ENCODE assay signal across 15 mouse cellular contexts in the genomic region with DNA sequence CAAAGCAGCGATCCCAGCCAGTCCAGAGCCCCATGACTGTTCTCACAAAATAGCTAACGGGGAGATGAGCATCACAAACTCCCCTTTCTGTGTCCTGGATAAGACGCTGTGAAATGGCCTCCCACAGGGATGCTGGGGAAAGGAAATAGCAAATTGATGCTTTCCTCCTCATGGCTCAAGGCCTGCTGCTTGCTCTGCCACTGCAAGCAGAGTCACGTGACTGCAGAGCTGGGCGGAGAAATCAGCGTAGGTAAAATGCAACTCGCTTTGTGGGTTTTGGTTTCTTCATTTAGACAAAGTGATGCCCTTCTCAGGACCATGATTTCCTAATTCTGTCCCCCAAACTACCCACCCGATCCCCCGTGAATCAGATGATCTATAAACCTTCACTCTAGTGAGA.
DNase-seq lines count a peak whose midpoint lies in the region; ATAC-seq and TF ChIP-seq lines count a peak whose summit lies in the region.
"Had no signal": no experiment of that assay in that cellular context is flagged by ENCODE, and none has a peak within 500 bp of the region (broad histone marks: within the 10 kb centered on the region; RNA-seq: fewer than 3 reads in every experiment).

No protein-coding gene starts in this region.

- H3K27me3 ChIP-seq in lung, embryonic 14.5 days (ENCODE audit: insufficient read depth, low read length): no peaks in the 10 kb centered on the region
- H3K27me3 ChIP-seq in embryonic facial prominence, embryonic 11.5 days (ENCODE audit: control insufficient read depth, insufficient read depth, low read length): no peaks in the 10 kb centered on the region
- no peaks in the 10 kb centered on the region for H3K27me3 ChIP-seq in limb, embryonic 10.5 days (ENCODE audit: low read depth, poor library complexity, severe bottlenecking)
- H3K27me3 ChIP-seq: heart, embryonic 13.5 days; hindbrain, embryonic 12.5 days had no signal

- ATAC-seq in lung, embryonic 14.5 days (ENCODE audit: insufficient read depth): no peak
- no peak for ATAC-seq in embryonic facial prominence, embryonic 11.5 days (replicated peaks; ENCODE audit: insufficient number of reproducible peaks, low FRiP score, low TSS enrichment, low read depth)
- ATAC-seq: activated CD4-positive, CD25-positive, alpha-beta regulatory T cell, adult 4 months; forebrain, postnatal 0 days had no signal

- intact Hi-C loops in heart, postnatal 14 days (cut with DNase I): no loop called here

- H3K9me3 ChIP-seq in lung, embryonic 14.5 days (ENCODE audit: low read depth, low read length): no peaks in the 10 kb centered on the region
- no peaks in the 10 kb centered on the region for H3K9me3 ChIP-seq in embryonic facial prominence, embryonic 11.5 days (replicated peaks; ENCODE audit: control insufficient read depth, low read length)
- H3K9me3 ChIP-seq in limb, embryonic 10.5 days (replicated peaks): no peaks in the 10 kb centered on the region
- H3K9me3 ChIP-seq: heart, embryonic 13.5 days; hindbrain, embryonic 12.5 days had no signal

- DNase-seq in lung, embryonic 14.5 days: peak; percentile 7
- DNase-seq in lung, postnatal 10 days: no peak
- peak; percentile 49 for DNase-seq in embryonic facial prominence, embryonic 11.5 days (ENCODE audit: low spot score)
- no peak for DNase-seq in limb, embryonic 10.5 days (ENCODE audit: low spot score)
- peak; percentile 15 for DNase-seq in retina, embryonic 14.5 days (ENCODE audit: low spot score)
- no peak for DNase-seq in adrenal gland, postnatal 36 days
- no peak for DNase-seq in heart, postnatal 14 days
- DNase-seq: forebrain, postnatal 0 days; kidney, adult 11 months; kidney, postnatal 10 days; right cerebral cortex, adult 18-20 months had no signal

- no peak overlapping the region for H3K4me2 ChIP-seq in lung, embryonic 14.5 days
- H3K4me2 ChIP-seq in embryonic facial prominence, embryonic 11.5 days (ENCODE audit: low read depth, low read length): no peak overlapping the region
- H3K4me2 ChIP-seq: heart, embryonic 13.5 days; hindbrain, embryonic 12.5 days had no signal

- no peak overlapping the region for H3K9ac ChIP-seq in lung, embryonic 14.5 days
- H3K9ac ChIP-seq in embryonic facial prominence, embryonic 11.5 days (replicated peaks; ENCODE audit: low read length): no peak overlapping the region
- H3K9ac ChIP-seq: forebrain, postnatal 0 days; heart, embryonic 13.5 days; hindbrain, embryonic 12.5 days had no signal

- TF ChIP-seq CTCF in lung, embryonic 14.5 days (IDR thresholded peaks at IDR 0.05; ENCODE audit: low read depth): no peak

- 62% methylated on average over 9 of the region's 9 CpGs for WGBS in lung, embryonic 14.5 days
- WGBS in embryonic facial prominence, embryonic 11.5 days: 46% methylated on average over 9 of the region's 9 CpGs
- 58% methylated on average over 9 of the region's 9 CpGs for WGBS in limb, embryonic 10.5 days

- H3K4me1 ChIP-seq in lung, embryonic 14.5 days (ENCODE audit: insufficient read depth): no peaks in the 10 kb centered on the region
- H3K4me1 ChIP-seq in embryonic facial prominence, embryonic 11.5 days (ENCODE audit: control insufficient read depth, insufficient read depth, low read length): peaks cover 5% of the 10 kb centered on the region; the same call in 1 of the 2 replicates
- H3K4me1 ChIP-seq in limb, embryonic 10.5 days: peaks cover 19% of the 10 kb centered on the region
- H3K4me1 ChIP-seq: hindbrain, embryonic 12.5 days had no signal

- no peak overlapping the region for H3K4me3 ChIP-seq in lung, embryonic 14.5 days (ENCODE audit: low read depth, low read length)
- no peak overlapping the region for H3K4me3 ChIP-seq in embryonic facial prominence, embryonic 11.5 days (ENCODE audit: low read depth, low read length)
- H3K4me3 ChIP-seq in limb, embryonic 10.5 days: no peak overlapping the region
- H3K4me3 ChIP-seq: erythroblast, embryonic 14.5 days; heart, embryonic 13.5 days; hindbrain, embryonic 12.5 days had no signal

- H3K36me3 ChIP-seq in lung, embryonic 14.5 days (ENCODE audit: insufficient read depth): no peaks in the 10 kb centered on the region
- no peaks in the 10 kb centered on the region for H3K36me3 ChIP-seq in embryonic facial prominence, embryonic 11.5 days (replicated peaks; ENCODE audit: control insufficient read depth, insufficient read depth, low read depth, low read length)
- no peaks in the 10 kb centered on the region for H3K36me3 ChIP-seq in limb, embryonic 10.5 days
- H3K36me3 ChIP-seq: heart, embryonic 13.5 days; hindbrain, embryonic 12.5 days had no signal

- no peak overlapping the region for H3K27ac ChIP-seq in lung, embryonic 14.5 days (ENCODE audit: low read depth)
- no peak overlapping the region for H3K27ac ChIP-seq in embryonic facial prominence, embryonic 11.5 days (replicated peaks; ENCODE audit: low read depth, low read length)
- H3K27ac ChIP-seq in limb, embryonic 10.5 days: peak overlapping the region; percentile 32
- H3K27ac ChIP-seq: heart, embryonic 13.5 days; hindbrain, embryonic 12.5 days had no signal

Comparison
In these comparisons a context has a peak if more than half of its experiments do, and no peak if none do; other contexts are left out.
1. DNase-seq: peak in lung, embryonic 14.5 days (single experiment), embryonic facial prominence, embryonic 11.5 days (single experiment) and retina, embryonic 14.5 days (single experiment); none in lung, postnatal 10 days (single experiment), limb, embryonic 10.5 days (single experiment), adrenal gland, postnatal 36 days (0 of 2) and heart, postnatal 14 days (0 of 2).